Mouse (Mus musculus) heart, embryonic 12.5 days (tissue): ENCODE results near the gene Ttyh2. TPM values are rescaled to one million over a fixed set of nuclear protein-coding genes. Genes with fewer than 3 reads are reported as not detected.

Experiments
- ATAC-seq: fragments of 200-750 bp; cut with Nextera tagmentation; 2 replicates; pipeline ENCODE4 v1.8.0; 2017; ENCODE audit warnings: moderate TSS enrichment, moderate library complexity; ENCODE audit not compliant: insufficient number of reproducible peaks, low FRiP score
- H3K27ac ChIP-seq: fragments of 300-500 bp; sonication (generic); 2 replicates; pipeline ENCODE4 v1.5.1; 2016; ENCODE audit warnings: mild to moderate bottlenecking, moderate library complexity; ENCODE audit not compliant: poor library complexity, severe bottlenecking
- H3K27me3 ChIP-seq: fragments of 300-500 bp; sonication (generic); replicated peaks from 2 replicates; pipeline ENCODE4 v1.6.1; 2016; ENCODE audit warnings: mild to moderate bottlenecking, moderate library complexity
- H3K36me3 ChIP-seq: fragments of 300-500 bp; sonication (generic); 2 replicates; pipeline ENCODE4 v1.6.1; 2016; ENCODE audit warnings: mild to moderate bottlenecking, moderate library complexity
- H3K4me1 ChIP-seq: fragments of 300-500 bp; sonication (generic); replicated peaks from 2 replicates; pipeline ENCODE4 v1.6.1; 2016; ENCODE audit warnings: mild to moderate bottlenecking
- H3K4me2 ChIP-seq: fragments of 300-500 bp; sonication (generic); 2 replicates; pipeline ENCODE4 v1.6.1; 2016; ENCODE audit warnings: mild to moderate bottlenecking, moderate library complexity
- H3K4me3 ChIP-seq: fragments of 300-500 bp; sonication (generic); 2 replicates; pipeline ENCODE4 v1.5.1; 2016; ENCODE audit warnings: mild to moderate bottlenecking
- H3K9ac ChIP-seq: fragments of 300-500 bp; sonication (generic); 2 replicates; pipeline ENCODE4 v1.6.1; 2016; ENCODE audit warnings: mild to moderate bottlenecking, moderate library complexity
- H3K9me3 ChIP-seq: fragments of 300-500 bp; sonication (generic); replicated peaks from 2 replicates; pipeline ENCODE4 v1.6.1; 2016; ENCODE audit warnings: mild to moderate bottlenecking, moderate library complexity
- WGBS: fragments of 180-500 bp; shearing (Covaris S2); methylation state at CpG from one replicate; pipeline ENCODE4 v1.1.7; 2016; 5-methylcytosine and 5-hydroxymethylcytosine counted together
- polyA plus RNA-seq: library from polyadenylated mRNA; unstranded; fragments of >200 nt; fragmentation: Nextera tagmentation; extraction: Ambion mirVana; gene quantifications from 2 replicates; pipeline ENCODE4 v1.2.1, GENCODE M21; 2016

Gene Ttyh2
- polyA plus RNA-seq: 5.5 and 5.9 TPM in 2 replicates

DNA sequence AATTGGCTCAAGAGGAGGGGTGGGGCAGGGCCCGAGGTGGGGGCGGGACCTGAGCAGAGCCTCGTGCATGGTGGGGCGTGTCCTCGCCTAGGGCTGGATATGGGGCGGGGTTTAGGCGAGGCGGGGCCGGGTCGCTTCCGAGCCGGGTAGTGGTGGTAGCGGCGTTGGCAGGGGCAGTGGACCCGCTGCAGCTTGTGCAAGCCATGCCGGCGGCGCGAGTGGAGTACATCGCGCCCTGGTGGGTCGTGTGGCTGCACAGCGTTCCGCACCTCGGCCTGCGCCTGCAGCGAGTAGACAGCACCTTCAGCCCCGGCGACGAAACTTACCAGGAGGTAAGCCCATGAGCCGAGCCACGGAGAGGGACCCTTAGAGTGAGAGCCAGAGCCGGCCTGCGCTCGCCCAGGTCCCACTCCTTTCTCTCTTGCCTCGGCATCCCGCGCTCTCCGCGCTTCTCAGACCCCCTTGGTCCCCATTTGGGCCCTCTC lies at the start of gene Ttyh2:
Ttyh2 (plus strand) TSS at position 91 of the 485 bp plus-strand sequence.
- peaks cover 36% of the 10 kb centered on the region for H3K36me3 ChIP-seq
- H3K4me1 ChIP-seq: peaks cover 37% of the 10 kb centered on the region
- peaks cover 8% of the 10 kb centered on the region; the same call in 1 of the 2 replicates for H3K27me3 ChIP-seq
- ATAC-seq: peak; percentile 93
- H3K27ac ChIP-seq: no peak within 1 kb of the TSS
- H3K9me3 ChIP-seq: no peaks in the 10 kb centered on the region
- 0% methylated on average over 37 of the region's 40 CpGs for WGBS
- H3K4me2 ChIP-seq: peak within 1 kb of the TSS; percentile 92
- peak within 1 kb of the TSS; percentile 59 for H3K4me3 ChIP-seq
- peak within 1 kb of the TSS; percentile 73 for H3K9ac ChIP-seq

DNA sequence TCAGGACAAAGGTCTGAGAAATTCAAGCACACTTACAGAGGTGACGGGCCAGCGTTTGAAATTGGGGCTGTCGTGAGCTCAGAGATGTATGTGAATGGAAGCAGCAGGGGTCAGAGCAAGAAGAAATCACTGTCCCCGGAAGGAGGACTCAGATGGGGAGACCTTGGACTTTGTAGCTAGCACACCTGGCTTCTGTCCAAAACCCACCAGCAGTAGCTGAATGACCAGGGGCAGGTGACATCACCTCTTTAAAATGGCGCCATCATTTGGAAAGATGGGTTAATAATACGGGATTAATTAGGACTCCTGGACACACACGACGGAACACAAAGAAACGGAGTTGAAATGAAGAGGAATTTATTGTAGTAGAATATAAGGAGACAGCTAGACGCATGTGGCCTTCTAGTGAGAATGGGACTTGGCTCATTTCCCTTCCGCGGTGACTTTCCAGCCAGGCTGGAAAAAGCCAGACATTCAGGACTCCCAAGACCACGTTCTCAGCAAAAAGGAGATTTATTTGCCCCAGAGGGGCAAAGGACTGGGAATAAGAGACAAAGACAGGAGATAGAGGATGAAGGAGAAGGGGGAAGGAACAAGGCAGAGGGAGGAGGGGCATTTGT lies 49.0 kb upstream of the Ttyh2 start:
- Histone ChIP-seq H3K4me3 (no peak overlapping the region), H3K4me1 (0 out of 2 replicates have a peak, but pooled peaks cover 3% of the 10 kb centered on the region), H3K4me2 (no peak overlapping the region), H3K27ac (no peak overlapping the region), H3K27me3 (no peaks in the 10 kb centered on the region), H3K9me3 (peaks cover 7% of the 10 kb centered on the region), H3K36me3 (no peaks in the 10 kb centered on the region), H3K9ac (no peak overlapping the region)
- 86% methylated on average over 13 of the region's 13 CpGs for WGBS
- no peak for ATAC-seq

- Histone ChIP-seq H3K36me3 (no peaks in the 10 kb centered on the region), H3K27me3 (0 out of 2 replicates have a peak, but pooled peaks cover 2% of the 10 kb centered on the region), H3K9me3 (peaks cover 7% of the 10 kb centered on the region), H3K4me3 (no peak overlapping the region), H3K27ac (no peak overlapping the region), H3K9ac (no peak overlapping the region), H3K4me1 (0 out of 2 replicates have a peak, but pooled peaks cover 3% of the 10 kb centered on the region), H3K4me2 (no peak overlapping the region)
- no peak for ATAC-seq
- 57% methylated on average over 6 of the region's 6 CpGs for WGBS
These were observed 48.2 kb upstream of the Ttyh2 start for GRCm38 (mm10) chr11:114627036-114627435.

GRCm38 (mm10) chr11:114628032-114628431 lies 47.2 kb upstream of the Ttyh2 start:
- H3K4me1 ChIP-seq: 0 out of 2 replicates have a peak, but pooled peaks cover 3% of the 10 kb centered on the region
- H3K4me3 ChIP-seq: no peak overlapping the region
- 0 out of 2 replicates have a peak, but pooled peaks cover 2% of the 10 kb centered on the region for H3K27me3 ChIP-seq
- H3K9me3 ChIP-seq: peaks cover 7% of the 10 kb centered on the region
- H3K9ac ChIP-seq: no peak overlapping the region
- WGBS: 65% methylated on average over 12 of the region's 12 CpGs
- H3K4me2 ChIP-seq: no peak overlapping the region
- H3K27ac ChIP-seq: no peak overlapping the region
- H3K36me3 ChIP-seq: no peaks in the 10 kb centered on the region
- no peak for ATAC-seq

DNA sequence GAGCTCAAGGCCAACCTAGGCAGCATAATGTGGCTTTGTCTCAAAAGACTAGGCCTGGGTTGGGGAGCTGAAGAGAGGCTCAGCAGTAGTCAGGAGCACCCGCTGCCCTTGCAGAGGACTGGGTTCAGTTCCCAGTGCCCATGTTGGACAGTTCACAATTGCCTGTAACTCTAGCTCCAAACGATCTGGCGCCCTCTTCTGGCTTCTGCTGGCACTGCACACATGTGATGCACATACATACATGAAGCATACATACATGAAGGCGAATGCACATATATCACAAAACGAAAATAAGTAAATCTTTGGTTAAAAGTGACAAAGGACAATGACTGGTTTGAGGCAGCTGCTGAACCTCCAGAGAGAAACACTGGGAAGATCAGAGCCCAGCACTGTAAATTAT lies 45.2 kb upstream of the Ttyh2 start:
- H3K36me3 ChIP-seq: no peaks in the 10 kb centered on the region
- peaks cover 7% of the 10 kb centered on the region for H3K9me3 ChIP-seq
- H3K27me3 ChIP-seq: 0 out of 2 replicates have a peak, but pooled peaks cover 2% of the 10 kb centered on the region
- 71% methylated on average over 5 of the region's 5 CpGs for WGBS
- H3K4me3 ChIP-seq: no peak overlapping the region
- no peak for ATAC-seq
- no peak overlapping the region for H3K4me2 ChIP-seq
- no peak overlapping the region for H3K27ac ChIP-seq
- no peak overlapping the region for H3K9ac ChIP-seq
- 0 out of 2 replicates have a peak, but pooled peaks cover 3% of the 10 kb centered on the region for H3K4me1 ChIP-seq

GRCm38 (mm10) chr11:114632266-114632665 lies 43.0 kb upstream of the Ttyh2 start:
- no peak overlapping the region for H3K27ac ChIP-seq
- H3K4me2 ChIP-seq: no peak overlapping the region
- H3K27me3 ChIP-seq: peaks cover 9% of the 10 kb centered on the region
- H3K4me1 ChIP-seq: peaks cover 14% of the 10 kb centered on the region
- 72% methylated on average over 8 of the region's 8 CpGs for WGBS
- ATAC-seq: no peak
- no peak overlapping the region for H3K9ac ChIP-seq
- H3K36me3 ChIP-seq: no peaks in the 10 kb centered on the region
- no peak overlapping the region for H3K4me3 ChIP-seq
- peaks cover 7% of the 10 kb centered on the region for H3K9me3 ChIP-seq

GRCm38 (mm10) chr11:114636292-114636691 lies 38.9 kb upstream of the Ttyh2 start:
- peaks cover 22% of the 10 kb centered on the region for H3K4me1 ChIP-seq
- peak overlapping the region; percentile 47 for H3K4me2 ChIP-seq
- H3K36me3 ChIP-seq: no peaks in the 10 kb centered on the region
- 0 out of 2 replicates have a peak overlapping the region, but pooled peaks have one; percentile 18 for H3K9ac ChIP-seq
- no peak overlapping the region for H3K4me3 ChIP-seq
- no peak overlapping the region for H3K27ac ChIP-seq
- H3K27me3 ChIP-seq: peaks cover 44% of the 10 kb centered on the region
- under 1% methylated on average over 6 of the region's 6 CpGs for WGBS
- peak; percentile 53 for ATAC-seq
- no peaks in the 10 kb centered on the region for H3K9me3 ChIP-seq

DNA sequence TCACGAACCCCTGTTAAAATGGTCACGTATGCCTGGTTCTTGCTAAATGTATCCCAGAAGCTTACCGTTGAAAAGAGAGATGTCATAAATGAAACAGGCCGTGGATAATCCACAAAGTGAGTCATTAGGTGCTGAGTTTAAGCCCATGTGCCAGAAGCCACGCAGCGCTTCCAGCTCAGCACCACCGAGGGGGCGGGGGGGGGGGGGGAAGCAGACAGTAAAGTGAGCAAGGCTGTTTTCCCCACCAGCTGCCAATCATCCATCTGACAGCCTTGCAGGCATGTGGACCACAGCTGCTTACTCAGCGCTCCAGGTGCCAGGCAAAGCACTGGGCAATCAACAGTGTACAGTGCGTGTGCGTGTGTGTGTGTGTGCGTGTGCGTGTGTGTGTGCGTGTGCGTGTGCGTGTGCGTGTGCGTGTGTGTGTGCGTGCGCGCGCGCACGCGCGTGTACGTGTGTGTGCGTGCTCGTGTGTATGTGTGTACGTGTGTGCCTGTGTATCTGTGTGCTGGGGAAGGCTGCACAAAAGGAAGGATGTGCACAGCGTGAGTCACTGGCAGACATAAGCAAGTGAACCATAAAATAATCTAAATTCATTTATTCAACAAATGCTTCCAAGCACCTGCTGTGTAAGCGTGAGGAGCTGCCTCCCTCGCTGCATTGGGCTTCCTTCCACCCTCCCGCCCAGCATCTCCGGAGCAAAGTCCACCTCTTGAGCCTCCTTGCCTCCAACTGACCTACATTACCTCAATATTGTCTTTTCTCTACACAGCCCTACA lies 38.3 kb upstream of the Ttyh2 start:
- WGBS: 57% methylated on average over 35 of the region's 35 CpGs

GRCm38 (mm10) chr11:114638647-114639290 lies 36.5 kb upstream of the Ttyh2 start:
- H3K4me3 ChIP-seq: no peak overlapping the region
- WGBS: 58% methylated on average over 10 of the region's 10 CpGs
- H3K27me3 ChIP-seq: peaks cover 55% of the 10 kb centered on the region
- ATAC-seq: no peak
- peaks cover 22% of the 10 kb centered on the region for H3K4me1 ChIP-seq
- H3K36me3 ChIP-seq: no peaks in the 10 kb centered on the region
- no peaks in the 10 kb centered on the region for H3K9me3 ChIP-seq
- H3K9ac ChIP-seq: no peak overlapping the region
- H3K4me2 ChIP-seq: no peak overlapping the region
- no peak overlapping the region for H3K27ac ChIP-seq

More for the DNA sequence above, 38.3 kb upstream of the Ttyh2 start:
- Histone ChIP-seq H3K4me1 (peaks cover 22% of the 10 kb centered on the region), H3K36me3 (no peaks in the 10 kb centered on the region), H3K9ac (no peak overlapping the region), H3K4me3 (no peak overlapping the region), H3K27me3 (peaks cover 47% of the 10 kb centered on the region), H3K4me2 (peak overlapping the region; percentile 47), H3K27ac (no peak overlapping the region), H3K9me3 (no peaks in the 10 kb centered on the region)
- ATAC-seq: no peak

- 6% methylated on average over 19 of the region's 19 CpGs for WGBS
- peaks cover 22% of the 10 kb centered on the region for H3K4me1 ChIP-seq
- H3K4me2 ChIP-seq: peak overlapping the region; percentile 43
- no peak overlapping the region for H3K27ac ChIP-seq
- H3K9ac ChIP-seq: no peak overlapping the region
- H3K9me3 ChIP-seq: no peaks in the 10 kb centered on the region
- H3K27me3 ChIP-seq: peaks cover 55% of the 10 kb centered on the region
- 0 out of 2 replicates have a peak overlapping the region, but pooled peaks have one; percentile 10 for H3K4me3 ChIP-seq
- H3K36me3 ChIP-seq: no peaks in the 10 kb centered on the region
- no peak for ATAC-seq
These were observed 35.5 kb upstream of the Ttyh2 start for GRCm38 (mm10) chr11:114639681-114640103.

- ATAC-seq: no peak
- WGBS: 46% methylated on average over 6 of the region's 6 CpGs
- peaks cover 55% of the 10 kb centered on the region for H3K27me3 ChIP-seq
- no peak overlapping the region for H3K9ac ChIP-seq
- H3K36me3 ChIP-seq: no peaks in the 10 kb centered on the region
- no peak overlapping the region for H3K4me2 ChIP-seq
- H3K4me1 ChIP-seq: peaks cover 20% of the 10 kb centered on the region
- H3K27ac ChIP-seq: no peak overlapping the region
- no peak overlapping the region for H3K4me3 ChIP-seq
- H3K9me3 ChIP-seq: no peaks in the 10 kb centered on the region
These were observed 34.6 kb upstream of the Ttyh2 start for GRCm38 (mm10) chr11:114640658-114641057.
